Mouse (Mus musculus) brown adipose tissue, adult 24 weeks (tissue): ENCODE measurements around the gene Fbxo9. TPM values are rescaled to one million over a fixed set of nuclear protein-coding genes. Genes with fewer than 3 reads are reported as not detected.
"Not testable (repeated sequence)": the region's sequence is repeated elsewhere in the genome, so short reads cannot be mapped to it uniquely, and the experiment has no call there.

Experiments used
- H3K27ac ChIP-seq: fragments of 200-500 bp; replicated peaks from 2 replicates; pipeline ENCODE4 v1.5.1; 2012; ENCODE audit warnings: low read depth, mild to moderate bottlenecking, low read length
- H3K4me1 ChIP-seq: fragments of 200-500 bp; 2 replicates; pipeline ENCODE4 v1.6.1; 2012; ENCODE audit warnings: low read length, mixed read lengths; ENCODE audit not compliant: control insufficient read depth, insufficient read depth, insufficient read length
- H3K4me3 ChIP-seq: fragments of 200-500 bp; 2 replicates; pipeline ENCODE4 v1.5.1; 2012; ENCODE audit warnings: low read depth, mild to moderate bottlenecking, low read length, moderate library complexity; ENCODE audit not compliant: insufficient read depth
- polyA plus RNA-seq: library from polyadenylated mRNA; stranded (reverse); fragments of >200 nt; gene quantifications from 2 replicates; pipeline ENCODE4 v1.2.4, GENCODE M21; 2012; ENCODE audit not compliant: missing spikeins, insufficient read depth, insufficient read length

The Fbxo9 gene
- 66.7 and 70.2 TPM in 2 replicates for polyA plus RNA-seq

GRCm38 (mm10) chr9:78108796-78109239 is at the start of gene Fbxo9, which contains the start of gene Ick:
Gene Fbxo9, minus strand, starts transcription at chr9:78109065.
Gene Ick, plus strand, starts transcription at chr9:78109192.
- Histone ChIP-seq H3K4me3 (peak within 1 kb of the TSS; percentile 82), H3K4me1 (peaks cover 3% of the 10 kb centered on the region; the same call in 1 of the 2 replicates), H3K27ac (peak within 1 kb of the TSS; percentile 87)

- Histone ChIP-seq H3K4me3 (no peak overlapping the region), H3K27ac (no peak overlapping the region)
Observed at GRCm38 (mm10) chr9:78157221-78157620, 48.4 kb upstream of the Fbxo9 start.

GRCm38 (mm10) chr9:78154211-78154977 is 45.5 kb upstream of the Fbxo9 start:
- Histone ChIP-seq H3K4me1 (peaks cover 3% of the 10 kb centered on the region; the same call in 1 of the 2 replicates), H3K4me3 (no peak overlapping the region), H3K27ac (no peak overlapping the region)

More at GRCm38 (mm10) chr9:78157221-78157620, 48.4 kb upstream of the Fbxo9 start:
- no peaks in the 10 kb centered on the region for H3K4me1 ChIP-seq

- not testable (repeated sequence) for H3K4me3 ChIP-seq, H3K27ac ChIP-seq
Observed at GRCm38 (mm10) chr9:78149770-78150169, 40.9 kb upstream of the Fbxo9 start.

GRCm38 (mm10) chr9:78148149-78148548 is 39.3 kb upstream of the Fbxo9 start:
- no peak overlapping the region for H3K27ac ChIP-seq
- H3K4me3 ChIP-seq = no peak overlapping the region
- peaks cover 10% of the 10 kb centered on the region; the same call in 1 of the 2 replicates for H3K4me1 ChIP-seq

More at GRCm38 (mm10) chr9:78149770-78150169, 40.9 kb upstream of the Fbxo9 start:
- not testable (repeated sequence) for H3K4me1 ChIP-seq

- Histone ChIP-seq H3K4me3 (no peak overlapping the region), H3K4me1 (peaks cover 10% of the 10 kb centered on the region; the same call in 1 of the 2 replicates), H3K27ac (no peak overlapping the region)
Observed at GRCm38 (mm10) chr9:78146627-78147026, 37.8 kb upstream of the Fbxo9 start.

DNA sequence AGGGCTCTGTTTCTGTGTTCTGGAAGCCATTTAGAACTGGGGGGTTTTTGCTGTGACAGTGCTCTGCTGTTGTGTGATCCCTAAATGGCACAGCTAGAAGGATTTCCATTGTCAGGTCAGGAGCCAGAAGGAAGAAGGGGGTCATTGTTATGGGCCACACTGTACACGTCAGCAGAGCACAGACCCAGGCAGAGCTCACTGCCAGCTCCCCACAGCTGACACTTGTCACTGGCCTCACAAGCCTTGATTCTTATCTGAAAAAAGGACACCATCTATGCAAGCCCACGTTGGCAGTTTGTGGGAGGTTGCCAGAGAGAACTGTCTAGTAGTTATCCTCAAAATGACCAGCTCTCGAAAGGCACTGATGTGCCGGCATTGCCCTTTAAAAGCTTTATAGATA is 37.2 kb upstream of the Fbxo9 start:
- H3K4me1 ChIP-seq = peaks cover 10% of the 10 kb centered on the region; the same call in 1 of the 2 replicates
- no peak overlapping the region for H3K4me3 ChIP-seq
- H3K27ac ChIP-seq = no peak overlapping the region

- Histone ChIP-seq H3K4me1 (peaks cover 4% of the 10 kb centered on the region; the same call in 1 of the 2 replicates), H3K4me3 (no peak overlapping the region), H3K27ac (peak overlapping the region; percentile 99)
Observed at GRCm38 (mm10) chr9:78139463-78139862, 30.6 kb upstream of the Fbxo9 start.

GRCm38 (mm10) chr9:78138044-78138676 is 29.3 kb upstream of the Fbxo9 start:
- Histone ChIP-seq H3K4me3 (no peak overlapping the region), H3K27ac (peak overlapping the region; percentile 99), H3K4me1 (peaks cover 13% of the 10 kb centered on the region)

GRCm38 (mm10) chr9:78135658-78136057 is 26.8 kb upstream of the Fbxo9 start:
- H3K27ac ChIP-seq = no peak overlapping the region
- no peak overlapping the region for H3K4me3 ChIP-seq

GRCm38 (mm10) chr9:78126643-78127042 is 17.8 kb upstream of the Fbxo9 start:
- no peak overlapping the region for H3K27ac ChIP-seq
- peaks cover 13% of the 10 kb centered on the region; the same call in 1 of the 2 replicates for H3K4me1 ChIP-seq
- H3K4me3 ChIP-seq = no peak overlapping the region

More at GRCm38 (mm10) chr9:78135658-78136057, 26.8 kb upstream of the Fbxo9 start:
- peaks cover 17% of the 10 kb centered on the region for H3K4me1 ChIP-seq

GRCm38 (mm10) chr9:78126007-78126406 is 17.1 kb upstream of the Fbxo9 start:
- no peak overlapping the region for H3K4me3 ChIP-seq
- H3K4me1 ChIP-seq = peaks cover 16% of the 10 kb centered on the region
- H3K27ac ChIP-seq = no peak overlapping the region

- Histone ChIP-seq H3K27ac (0 out of 2 replicates have a peak overlapping the region, but pooled peaks have one; percentile 0), H3K4me3 (no peak overlapping the region)
Observed at GRCm38 (mm10) chr9:78124297-78124696, 15.4 kb upstream of the Fbxo9 start.

GRCm38 (mm10) chr9:78122939-78123712 is 14.3 kb upstream of the Fbxo9 start:
- no peak overlapping the region for H3K4me3 ChIP-seq
- H3K27ac ChIP-seq = peak overlapping the region; percentile 29
- peaks cover 22% of the 10 kb centered on the region for H3K4me1 ChIP-seq

More at GRCm38 (mm10) chr9:78124297-78124696, 15.4 kb upstream of the Fbxo9 start:
- H3K4me1 ChIP-seq = peaks cover 22% of the 10 kb centered on the region
